Mouse (Mus musculus) midbrain, embryonic 11.5 days (tissue): ENCODE results near the gene Zfp322a. TPM values are rescaled to one million over a fixed set of nuclear protein-coding genes. Genes with fewer than 3 reads are reported as not detected.
A peak's percentile ranks its signal among the peaks of the same experiment; 100 is the strongest.
"Not testable (repeated sequence)": the region's sequence is repeated elsewhere in the genome, so short reads cannot be mapped to it uniquely, and the experiment has no call there.

Source experiments
- ATAC-seq: fragments of 200-750 bp; cut with Nextera tagmentation; 2 replicates; pipeline ENCODE4 v1.8.0; 2017; ENCODE audit warnings: moderate TSS enrichment, moderate library complexity; ENCODE audit not compliant: low FRiP score
- DNase-seq: peaks from one replicate; pipeline ENCODE4 v3.0.0; 2015; ENCODE audit warnings: low spot score; ENCODE audit errors: missing footprints
- H3K27ac ChIP-seq: fragments of 300-500 bp; sonication (generic); 2 replicates; pipeline ENCODE4 v1.5.1; 2014; ENCODE audit warnings: low read depth, low read length
- H3K27me3 ChIP-seq: fragments of 300-500 bp; sonication (generic); 2 replicates; pipeline ENCODE4 v1.6.1; 2014; ENCODE audit warnings: mild to moderate bottlenecking, low read length, moderate library complexity, mixed read lengths; ENCODE audit not compliant: control insufficient read depth, insufficient read depth
- H3K36me3 ChIP-seq: fragments of 300-500 bp; sonication (generic); 2 replicates; pipeline ENCODE4 v1.6.1; 2014; ENCODE audit warnings: mild to moderate bottlenecking, low read length, moderate library complexity, mixed read lengths; ENCODE audit not compliant: control insufficient read depth, insufficient read depth
- H3K4me1 ChIP-seq: fragments of 300-500 bp; sonication (generic); 2 replicates; pipeline ENCODE4 v1.6.1; 2014; ENCODE audit warnings: low read length; ENCODE audit not compliant: control insufficient read depth, insufficient read depth
- H3K4me2 ChIP-seq: fragments of 300-500 bp; sonication (generic); 2 replicates; pipeline ENCODE4 v1.6.1; 2014; ENCODE audit warnings: mild to moderate bottlenecking, moderate library complexity
- H3K4me3 ChIP-seq: fragments of 300-500 bp; sonication (generic); 2 replicates; pipeline ENCODE4 v1.5.1; 2014; ENCODE audit warnings: low read depth, low read length
- H3K9ac ChIP-seq: fragments of 300-500 bp; sonication (generic); 2 replicates; pipeline ENCODE4 v1.6.1; 2014; ENCODE audit warnings: low read length
- H3K9me3 ChIP-seq: fragments of 300-500 bp; sonication (generic); 2 replicates; pipeline ENCODE4 v1.6.1; 2016; ENCODE audit warnings: low read length; ENCODE audit not compliant: control insufficient read depth
- WGBS: fragments of 180-500 bp; shearing (Covaris S2); extraction: QIAGEN DNeasy Blood & Tissue Kit; methylation state at CpG from one replicate; pipeline ENCODE4 v1.1.7; 2014; 5-methylcytosine and 5-hydroxymethylcytosine counted together
- polyA plus RNA-seq: library from polyadenylated mRNA; unstranded; fragments of >200 nt; fragmentation: Nextera tagmentation; extraction: Ambion mirVana; gene quantifications from 2 replicates; pipeline ENCODE4 v1.2.1, GENCODE M21; 2014

The Zfp322a gene
- polyA plus RNA-seq, 1 experiment from 2014 or later: 69.4 TPM

- H3K4me3 ChIP-seq: peak overlapping the region; percentile 65
- ATAC-seq: peak; percentile 47
- H3K27me3 ChIP-seq: no peaks in the 10 kb centered on the region
- H3K9ac ChIP-seq: peak overlapping the region; percentile 84
- peaks cover 16% of the 10 kb centered on the region for H3K4me1 ChIP-seq
- H3K4me2 ChIP-seq: peak overlapping the region; percentile 80
- 0% methylated on average over 10 of the region's 10 CpGs for WGBS
- peak overlapping the region; percentile 80 for H3K27ac ChIP-seq
- no peak for DNase-seq
- 0 out of 2 replicates have a peak, but pooled peaks cover 2% of the 10 kb centered on the region for H3K36me3 ChIP-seq
- H3K9me3 ChIP-seq: no peaks in the 10 kb centered on the region
Observed at GRCm38 (mm10) chr13:23369421-23369765, 385 bp upstream of the Zfp322a start.

- Histone ChIP-seq H3K27me3 (no peaks in the 10 kb centered on the region), H3K9ac (no peak overlapping the region), H3K27ac (no peak overlapping the region), H3K4me1 (peaks cover 1% of the 10 kb centered on the region; the same call in 1 of the 2 replicates), H3K4me2 (no peak overlapping the region), H3K4me3 (no peak overlapping the region), H3K9me3 (no peaks in the 10 kb centered on the region), H3K36me3 (peaks cover 11% of the 10 kb centered on the region)
- DNase-seq (no peak), ATAC-seq (no peak)
- 88% methylated on average over 4 of the region's 4 CpGs for WGBS
Observed at GRCm38 (mm10) chr13:23361536-23361935, 7.5 kb downstream of the Zfp322a start.

GRCm38 (mm10) chr13:23354541-23354940 is 14.5 kb downstream of the Zfp322a start:
- H3K27me3 ChIP-seq, ATAC-seq, H3K4me3 ChIP-seq, H3K27ac ChIP-seq, H3K4me2 ChIP-seq, DNase-seq, H3K4me1 ChIP-seq, H3K9ac ChIP-seq, H3K9me3 ChIP-seq: not testable (repeated sequence)
- WGBS: 84% methylated on average over 5 of the region's 5 CpGs
- peaks cover 22% of the 10 kb centered on the region for H3K36me3 ChIP-seq

DNA sequence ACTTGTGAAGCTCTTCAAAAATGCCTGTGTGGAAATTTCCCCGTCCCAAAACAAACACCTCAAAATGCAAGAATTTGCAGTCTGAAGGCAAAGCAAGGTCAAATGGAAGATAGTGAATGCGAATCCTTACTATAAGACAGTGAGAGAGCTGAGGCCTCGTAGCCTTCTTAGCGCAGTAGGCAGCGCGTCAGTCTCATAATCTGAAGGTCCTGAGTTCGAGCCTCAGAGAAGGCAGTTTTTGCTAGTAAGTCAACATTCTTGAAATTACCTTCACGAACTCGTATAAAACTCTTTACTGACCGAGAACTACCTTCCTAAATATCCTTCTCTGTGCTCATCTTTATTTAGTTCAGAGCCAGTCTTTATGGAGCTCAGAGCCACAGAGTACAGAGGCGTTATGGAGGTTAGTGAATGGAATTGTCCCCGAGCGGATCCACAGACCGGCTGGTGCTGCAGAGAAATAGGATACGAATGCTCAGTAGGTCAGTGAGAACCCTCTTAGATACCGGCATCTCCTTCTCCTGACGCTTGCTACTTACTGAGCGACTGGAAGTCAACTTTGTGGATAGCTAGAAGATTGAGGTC is 51.6 kb downstream of the Zfp322a start:
- Histone ChIP-seq H3K36me3 (no peaks in the 10 kb centered on the region), H3K27me3 (peaks cover 11% of the 10 kb centered on the region; the same call in 1 of the 2 replicates), H3K4me2 (no peak overlapping the region), H3K27ac (no peak overlapping the region), H3K9ac (no peak overlapping the region), H3K4me1 (no peaks in the 10 kb centered on the region), H3K4me3 (no peak overlapping the region), H3K9me3 (no peaks in the 10 kb centered on the region)
- DNase-seq (peak; percentile 94), ATAC-seq (no peak)
- 6% methylated on average over 18 of the region's 18 CpGs for WGBS

- 2% methylated on average over 42 of the region's 42 CpGs for WGBS
- peak overlapping the region; percentile 52 for H3K4me2 ChIP-seq
- no peaks in the 10 kb centered on the region for H3K4me1 ChIP-seq
- H3K9me3 ChIP-seq: no peaks in the 10 kb centered on the region
- H3K9ac ChIP-seq: peak overlapping the region; percentile 47
- no peaks in the 10 kb centered on the region for H3K36me3 ChIP-seq
- peak; percentile 43 for ATAC-seq
- H3K4me3 ChIP-seq: peak overlapping the region; percentile 42
- no peak overlapping the region for H3K27ac ChIP-seq
- peak; percentile 97 for DNase-seq
- H3K27me3 ChIP-seq: peaks cover 32% of the 10 kb centered on the region
Observed at GRCm38 (mm10) chr13:23312909-23313669, 55.9 kb downstream of the Zfp322a start.

DNA sequence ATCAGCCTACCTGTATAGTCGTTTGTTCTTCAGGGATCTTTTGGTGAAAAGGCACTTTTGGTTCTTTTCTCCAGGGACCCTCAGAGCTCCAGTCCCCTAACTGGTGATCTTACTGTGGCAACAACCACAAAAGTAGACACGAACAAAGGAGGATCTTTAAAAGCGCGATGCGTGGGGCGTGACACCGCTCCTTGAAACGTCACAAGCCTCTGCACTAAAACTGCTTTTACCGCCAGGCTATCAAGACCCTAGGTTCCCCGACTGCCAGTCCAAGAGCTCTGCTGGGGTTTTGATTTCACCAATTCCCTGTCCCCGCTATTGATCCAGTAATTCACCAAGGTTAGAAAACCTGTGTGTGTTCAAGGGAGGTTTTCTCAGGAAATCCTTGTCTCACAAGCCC is 59.0 kb downstream of the Zfp322a start:
- no peak for ATAC-seq
- Histone ChIP-seq H3K4me3 (peak overlapping the region; percentile 31), H3K4me2 (peak overlapping the region; percentile 66), H3K36me3 (no peaks in the 10 kb centered on the region), H3K9ac (no peak overlapping the region), H3K4me1 (0 out of 2 replicates have a peak, but pooled peaks cover 2% of the 10 kb centered on the region), H3K9me3 (no peaks in the 10 kb centered on the region), H3K27ac (no peak overlapping the region), H3K27me3 (peaks cover 34% of the 10 kb centered on the region)
- 1% methylated on average over 11 of the region's 11 CpGs for WGBS
- no peak for DNase-seq

GRCm38 (mm10) chr13:23309495-23310011 is 59.5 kb downstream of the Zfp322a start:
- H3K36me3 ChIP-seq: no peaks in the 10 kb centered on the region
- under 1% methylated on average over 28 of the region's 28 CpGs for WGBS
- ATAC-seq: no peak
- DNase-seq: peak; percentile 96
- peak overlapping the region; percentile 46; the same call in 1 of the 2 replicates for H3K9ac ChIP-seq
- peaks cover 34% of the 10 kb centered on the region for H3K27me3 ChIP-seq
- peak overlapping the region; percentile 66 for H3K4me2 ChIP-seq
- no peak overlapping the region for H3K27ac ChIP-seq
- no peaks in the 10 kb centered on the region for H3K9me3 ChIP-seq
- H3K4me3 ChIP-seq: peak overlapping the region; percentile 31
- H3K4me1 ChIP-seq: 0 out of 2 replicates have a peak, but pooled peaks cover 2% of the 10 kb centered on the region

DNA sequence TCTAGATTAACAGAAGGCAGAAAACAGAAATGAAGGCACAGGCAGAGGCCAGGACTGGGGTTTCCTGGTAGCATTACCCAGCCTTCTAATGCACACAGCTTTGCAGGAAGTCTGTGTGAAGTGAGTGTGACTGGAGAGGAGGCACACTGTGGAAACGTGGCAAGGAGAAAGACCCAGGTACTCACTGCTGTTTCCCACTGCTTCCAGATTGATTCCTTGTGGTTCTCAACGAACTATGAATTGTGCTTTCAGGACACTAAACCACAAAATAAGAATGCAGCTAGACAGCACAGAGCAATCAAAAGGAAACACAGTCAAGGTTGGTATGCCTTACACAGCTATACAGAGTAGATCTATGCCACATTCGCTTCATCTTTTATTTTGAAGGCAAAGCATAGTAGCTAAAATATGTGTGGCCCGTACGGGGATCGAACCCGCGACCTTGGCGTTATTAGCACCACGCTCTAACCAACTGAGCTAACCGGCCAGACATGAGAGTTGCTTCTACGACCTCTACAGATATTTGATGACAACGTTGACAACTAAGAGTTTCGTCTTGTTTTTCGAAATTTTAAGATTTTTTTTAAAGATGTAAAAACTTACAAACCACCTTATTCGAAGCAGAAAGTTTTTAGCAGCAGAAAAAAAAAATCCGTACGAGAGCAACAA is 60.2 kb downstream of the Zfp322a start:
- not testable (repeated sequence) for H3K9me3 ChIP-seq, ATAC-seq, H3K36me3 ChIP-seq, H3K27ac ChIP-seq, H3K9ac ChIP-seq, H3K4me1 ChIP-seq
- WGBS: 2% methylated on average over 18 of the region's 18 CpGs
- H3K27me3 ChIP-seq: peaks cover 31% of the 10 kb centered on the region
- 0 out of 2 replicates have a peak overlapping the region, but pooled peaks have one; percentile 31 for H3K4me3 ChIP-seq
- peak; percentile 93 for DNase-seq
- peak overlapping the region; percentile 66; the same call in 1 of the 2 replicates for H3K4me2 ChIP-seq
